Mouse (Mus musculus): ENCODE measurements at regions not wholly inside any gene's neighbourhood (a gene's known extent, or its start where the extent isn't known, plus 50 kb on each side); places are given as distances from the start of the nearest gene placed in this dataset. TPM values are rescaled to one million over a fixed set of nuclear protein-coding genes. Genes with fewer than 3 reads are reported as not detected.

DNA sequence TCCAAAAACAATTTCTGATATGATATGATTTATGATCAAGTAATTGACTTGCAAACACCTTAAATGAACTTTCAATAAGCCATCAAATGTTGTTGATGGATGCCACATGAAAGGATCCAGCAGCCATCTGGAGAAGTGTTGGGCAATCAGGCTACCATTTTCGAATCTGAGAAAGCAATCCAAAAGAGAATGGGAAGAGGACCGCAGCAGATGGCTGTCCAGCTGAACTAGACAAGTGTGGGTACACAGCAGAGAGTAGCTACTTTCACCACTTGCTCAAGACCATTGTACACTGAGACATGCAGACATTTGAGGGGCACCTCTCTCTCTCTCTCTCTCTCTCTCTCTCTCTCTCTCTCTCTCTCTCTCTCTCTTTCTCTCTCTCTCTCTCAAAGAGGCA lies 102.3 kb upstream of the Dpyd start:
- no peak for DNase-seq
- no peak for TF ChIP-seq CTCF (IDR thresholded peaks at IDR 0.05)
- no peak overlapping the region for H3K4me3 ChIP-seq
- H3K27ac ChIP-seq: no peak overlapping the region
- intact Hi-C loops (cut with DNase I): no loop called here

DNA sequence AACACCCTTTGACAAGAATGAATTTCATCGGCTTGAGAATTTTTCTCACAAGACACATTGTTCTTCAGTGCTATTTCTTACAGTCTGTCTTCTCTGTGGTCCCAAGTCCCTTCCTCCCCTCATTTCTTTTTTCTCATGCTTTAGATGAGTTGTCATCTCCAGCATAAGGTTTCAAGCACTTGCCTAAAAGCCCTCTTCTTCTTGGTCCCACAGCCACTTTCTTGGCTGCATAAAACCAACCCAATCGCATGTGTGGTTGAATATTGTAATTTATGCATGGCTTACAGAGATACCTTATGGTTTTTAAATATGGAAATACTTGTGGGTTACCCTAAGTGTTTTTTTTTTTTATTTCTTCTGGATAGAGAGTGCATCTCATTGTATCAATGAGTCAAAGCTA lies 96.3 kb upstream of the Dpyd start:
- intact Hi-C loops (cut with DNase I): no loop called here
- H3K4me3 ChIP-seq: no peak overlapping the region
- TF ChIP-seq CTCF (IDR thresholded peaks at IDR 0.05): no peak
- DNase-seq: no peak
- no peak overlapping the region for H3K27ac ChIP-seq

DNA sequence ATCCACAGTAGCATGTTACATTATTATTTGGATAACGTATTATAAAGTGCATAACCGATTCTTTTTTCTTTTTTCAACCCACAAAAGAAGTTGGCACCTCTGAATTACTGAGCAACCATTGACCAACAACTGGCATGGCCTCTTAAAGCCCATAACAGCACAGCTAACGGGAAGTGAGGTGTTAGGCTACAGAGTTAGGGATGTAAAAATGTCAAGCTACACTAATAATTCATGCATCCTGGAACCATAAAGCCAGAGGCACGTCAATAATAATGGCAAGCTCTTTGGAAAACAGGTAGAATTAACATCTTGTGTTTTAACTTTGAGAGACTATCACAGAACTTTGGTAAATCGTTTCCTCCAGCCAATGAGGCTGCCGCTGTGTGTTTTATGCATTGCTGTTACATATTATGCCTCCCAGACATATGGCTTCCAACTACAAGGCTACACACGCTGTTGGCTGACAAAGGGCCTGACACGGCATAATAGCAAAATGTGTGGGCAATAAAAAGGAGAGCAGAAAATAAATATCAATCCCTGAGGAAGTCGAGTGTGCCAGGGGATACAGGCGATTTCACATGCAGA lies 89.6 kb upstream of the Dpyd start:
- intact Hi-C loops (cut with DNase I): no loop called here
- no peak overlapping the region for H3K4me3 ChIP-seq
- no peak for DNase-seq
- no peak for TF ChIP-seq CTCF (IDR thresholded peaks at IDR 0.05)
- no peak overlapping the region for H3K27ac ChIP-seq

DNA sequence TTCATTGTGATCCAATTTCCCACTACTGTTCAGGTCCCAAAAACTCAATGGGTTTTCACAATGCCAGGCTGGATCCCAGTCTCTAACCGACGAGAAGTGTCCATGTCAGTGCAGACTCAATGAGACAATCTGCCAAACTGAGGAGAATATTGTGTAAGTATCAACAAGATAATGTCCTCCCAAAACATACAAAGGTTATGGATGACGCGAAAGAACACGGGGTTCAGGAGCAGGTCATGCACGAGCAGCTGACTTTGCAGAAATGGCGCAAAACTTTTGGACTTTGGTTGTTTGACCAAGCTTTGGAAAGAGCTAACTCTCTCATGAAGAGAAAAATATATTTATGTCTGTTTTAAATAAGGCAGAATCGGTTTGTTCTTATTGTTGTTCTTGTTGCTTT lies 83.9 kb upstream of the Dpyd start:
- DNase-seq: no peak
- intact Hi-C loops (cut with DNase I): no loop called here
- Histone ChIP-seq H3K4me3 (no peak overlapping the region), H3K27ac (no peak overlapping the region)
- TF ChIP-seq CTCF (IDR thresholded peaks at IDR 0.05): no peak

DNA sequence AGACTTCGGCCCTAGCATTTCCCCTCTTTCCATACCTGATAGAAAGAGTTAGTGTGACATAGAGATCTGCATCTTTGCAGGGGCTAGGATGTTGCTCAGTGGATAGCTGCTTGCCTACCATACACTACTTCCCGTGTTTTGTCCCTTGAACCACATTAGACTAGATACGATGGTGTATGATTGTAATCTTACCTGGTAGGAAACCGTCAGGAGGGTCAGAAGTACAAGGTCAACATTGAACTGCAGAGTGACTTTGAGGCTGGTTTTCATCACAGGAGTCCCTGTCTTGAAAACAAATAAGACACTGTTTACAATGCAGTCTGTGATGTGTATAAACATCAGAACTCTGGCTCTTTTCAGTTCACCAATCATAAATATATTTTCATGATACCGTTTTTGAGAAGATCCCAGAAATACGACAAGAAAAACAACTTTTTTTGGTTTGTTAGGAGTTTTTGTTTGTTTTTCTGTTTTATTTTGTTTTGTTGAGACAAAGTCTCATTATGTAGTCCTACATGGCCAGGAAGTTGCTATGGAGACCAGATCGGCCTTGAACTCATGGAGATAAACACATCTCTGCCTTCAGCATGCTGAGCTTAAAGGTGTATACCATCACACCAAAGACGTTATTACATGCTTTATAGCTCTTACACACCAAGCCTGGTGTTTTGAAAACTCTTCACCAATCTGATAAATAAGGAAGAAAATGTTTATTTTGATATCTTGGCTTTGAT lies 81.2 kb upstream of the Dpyd start:
- H3K4me3 ChIP-seq: no peak overlapping the region
- TF ChIP-seq CTCF (IDR thresholded peaks at IDR 0.05): no peak
- intact Hi-C loops (cut with DNase I): no loop called here
- no peak for DNase-seq
- H3K27ac ChIP-seq: no peak overlapping the region

DNA sequence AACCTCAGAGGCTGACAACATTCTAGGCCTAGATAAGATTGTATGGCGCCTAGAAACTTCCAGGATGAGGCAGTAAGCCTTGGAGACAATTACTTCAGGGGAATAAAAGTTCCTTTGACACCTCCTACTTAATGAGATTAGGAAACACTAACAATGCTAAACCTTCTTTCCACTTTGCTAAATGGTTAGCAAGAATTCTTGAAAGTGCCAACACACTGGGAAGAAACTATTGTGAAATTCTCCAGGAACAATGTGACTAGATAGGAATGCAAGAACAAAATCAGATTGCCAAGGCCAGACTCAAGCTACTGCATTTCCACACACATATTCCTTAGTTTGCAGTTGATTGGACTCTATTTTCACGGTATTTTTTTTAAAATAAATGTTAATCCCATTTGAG lies 76.0 kb upstream of the Dpyd start:
- no peak overlapping the region for H3K27ac ChIP-seq
- no peak for TF ChIP-seq CTCF (IDR thresholded peaks at IDR 0.05)
- intact Hi-C loops (cut with DNase I): no loop called here
- DNase-seq: no peak
- H3K4me3 ChIP-seq: no peak overlapping the region

DNA sequence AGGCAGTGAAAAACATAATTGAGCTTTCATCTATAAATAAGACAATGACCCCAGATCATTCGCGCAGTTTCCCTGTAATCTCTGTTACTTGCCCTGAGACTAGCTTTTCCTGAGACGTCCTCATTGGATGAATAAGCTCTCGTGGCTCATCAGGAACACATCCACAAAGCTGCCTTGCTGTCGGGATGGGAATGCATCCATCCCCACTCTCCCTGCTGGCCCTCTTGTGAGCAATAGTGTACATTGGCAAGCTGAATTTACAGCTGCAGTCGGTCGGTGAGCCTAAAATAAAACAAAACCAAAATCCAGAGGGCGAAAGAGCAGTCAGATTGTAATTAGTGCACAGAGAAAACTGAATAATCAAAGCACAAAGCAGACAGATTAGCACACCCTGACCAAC lies 74.5 kb upstream of the Dpyd start:
- Histone ChIP-seq H3K4me3 (no peak overlapping the region), H3K27ac (no peak overlapping the region)
- no peak for TF ChIP-seq CTCF (IDR thresholded peaks at IDR 0.05)
- intact Hi-C loops (cut with DNase I): no loop called here
- DNase-seq: no peak

DNA sequence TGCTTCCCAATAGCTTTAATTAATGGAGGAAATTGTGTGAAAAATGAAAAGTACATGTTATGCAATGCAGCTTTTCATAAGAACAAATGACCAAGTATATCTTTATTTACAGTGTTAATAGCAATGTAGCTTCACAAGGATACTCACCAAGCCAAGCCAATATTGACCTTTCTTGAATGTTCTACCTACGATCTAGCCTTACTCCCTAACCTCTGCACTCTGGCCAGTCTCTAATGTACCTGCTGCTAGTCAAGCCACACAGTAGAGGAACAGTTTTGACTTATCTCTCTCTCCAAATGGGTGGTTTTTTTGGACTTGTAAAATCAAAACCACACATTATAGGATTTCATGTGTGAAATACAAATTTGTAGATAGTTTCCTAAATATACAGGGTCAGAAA lies 70.8 kb upstream of the Dpyd start:
- intact Hi-C loops (cut with DNase I): no loop called here
- no peak for TF ChIP-seq CTCF (IDR thresholded peaks at IDR 0.05)
- DNase-seq: no peak
- no peak overlapping the region for H3K4me3 ChIP-seq
- H3K27ac ChIP-seq: no peak overlapping the region

DNA sequence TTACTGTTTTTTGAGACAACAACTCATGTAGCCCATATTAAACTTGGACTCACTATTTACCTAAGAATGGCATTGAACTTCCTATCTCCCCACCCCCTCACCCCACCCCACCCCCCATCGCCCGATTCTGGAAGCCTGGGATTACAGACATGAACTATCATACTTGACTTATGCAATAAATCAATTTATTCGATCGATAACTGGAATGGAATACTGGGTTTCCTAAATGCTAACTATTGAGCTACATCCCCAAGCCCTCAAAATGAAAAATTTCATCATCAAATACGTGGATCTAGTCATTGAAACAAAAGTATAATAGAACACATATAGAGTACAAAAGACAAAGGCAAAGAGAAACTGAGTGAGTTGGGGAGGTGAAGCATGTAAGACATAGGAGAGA lies 70.1 kb upstream of the Dpyd start:
- intact Hi-C loops (cut with DNase I): no loop called here
- no peak overlapping the region for H3K27ac ChIP-seq
- TF ChIP-seq CTCF (IDR thresholded peaks at IDR 0.05): no peak
- no peak overlapping the region for H3K4me3 ChIP-seq
- no peak for DNase-seq

DNA sequence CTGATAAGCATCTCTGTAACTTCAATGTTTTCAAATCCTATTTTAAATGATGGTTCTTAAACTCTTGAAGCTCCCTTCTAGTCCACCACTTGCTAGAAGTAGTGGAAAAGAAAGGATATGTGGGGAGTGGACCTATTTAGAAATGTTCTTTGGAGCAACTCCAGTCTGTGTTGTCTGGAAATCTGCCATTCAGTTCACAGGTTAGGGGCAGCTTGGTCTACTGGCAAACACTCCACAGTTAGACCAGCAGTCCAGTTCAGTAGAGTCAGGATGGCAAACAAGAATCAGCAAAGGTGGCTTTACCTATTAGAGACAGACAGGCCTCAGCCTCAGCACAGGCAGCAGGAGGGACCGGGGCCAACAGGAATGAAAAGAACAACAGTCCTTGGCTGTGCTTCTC lies 67.3 kb upstream of the Dpyd start:
- intact Hi-C loops (cut with DNase I): no loop called here
- TF ChIP-seq CTCF (IDR thresholded peaks at IDR 0.05): no peak
- no peak for DNase-seq
- H3K27ac ChIP-seq: no peak overlapping the region
- H3K4me3 ChIP-seq: no peak overlapping the region

DNA sequence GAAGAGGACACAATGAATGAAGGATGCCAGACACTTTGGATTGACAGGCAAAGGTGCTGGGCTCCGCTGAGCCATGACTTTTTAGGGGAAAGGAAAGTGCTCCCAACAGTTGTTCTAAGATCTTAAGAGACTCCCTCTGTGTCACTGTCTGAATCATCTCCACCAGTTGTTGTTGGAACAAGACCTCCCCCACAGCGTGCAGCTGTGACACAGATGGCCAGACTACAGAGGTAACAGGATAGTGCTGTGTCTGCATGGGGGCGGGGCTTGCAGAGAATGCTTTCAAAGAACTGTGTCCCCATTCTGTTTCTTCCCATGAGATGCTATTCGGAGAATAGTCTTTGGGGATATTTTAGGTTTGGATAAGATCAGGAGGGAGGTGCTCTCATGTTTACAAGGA lies 61.7 kb upstream of the Dpyd start:
- TF ChIP-seq CTCF (IDR thresholded peaks at IDR 0.05): no peak
- DNase-seq: no peak
- Histone ChIP-seq H3K4me3 (no peak overlapping the region), H3K27ac (no peak overlapping the region)
- intact Hi-C loops (cut with DNase I): no loop called here

DNA sequence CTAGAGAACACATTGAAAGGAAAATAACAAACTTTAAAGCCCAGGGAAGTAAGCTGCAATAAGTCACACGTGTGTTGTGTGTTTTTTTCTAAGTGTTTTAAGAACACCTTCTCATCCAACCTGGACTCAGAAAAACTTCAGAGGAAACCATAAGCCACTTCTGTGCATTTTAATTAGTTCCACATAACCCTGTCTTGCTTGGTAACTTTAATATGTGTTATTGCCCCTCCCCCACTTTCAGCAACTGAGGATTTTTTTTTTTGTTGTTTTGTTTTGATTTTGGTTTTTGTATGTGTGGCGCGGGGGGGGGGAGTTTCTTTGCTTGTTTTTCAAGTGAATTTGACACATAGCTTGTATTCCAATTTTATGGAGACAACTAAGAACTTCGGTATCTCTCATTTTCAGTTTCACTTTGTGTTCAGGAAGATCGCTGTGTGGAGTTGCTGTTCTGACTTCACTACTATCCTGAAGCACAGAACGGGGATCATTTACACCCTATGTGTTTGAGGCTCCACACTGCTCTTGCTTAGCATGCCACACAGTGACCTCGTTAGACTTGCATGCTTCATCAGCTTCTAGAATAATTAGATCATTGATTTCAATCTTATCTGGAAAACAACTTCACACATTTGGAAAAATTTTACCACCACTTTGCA lies 54.2 kb upstream of the Dpyd start:
- Histone ChIP-seq H3K27ac (no peak overlapping the region), H3K4me3 (peak overlapping the region; percentile 60)
- DNase-seq: no peak
- intact Hi-C loops (cut with DNase I): no loop called here
- TF ChIP-seq CTCF (IDR thresholded peaks at IDR 0.05): no peak

DNA sequence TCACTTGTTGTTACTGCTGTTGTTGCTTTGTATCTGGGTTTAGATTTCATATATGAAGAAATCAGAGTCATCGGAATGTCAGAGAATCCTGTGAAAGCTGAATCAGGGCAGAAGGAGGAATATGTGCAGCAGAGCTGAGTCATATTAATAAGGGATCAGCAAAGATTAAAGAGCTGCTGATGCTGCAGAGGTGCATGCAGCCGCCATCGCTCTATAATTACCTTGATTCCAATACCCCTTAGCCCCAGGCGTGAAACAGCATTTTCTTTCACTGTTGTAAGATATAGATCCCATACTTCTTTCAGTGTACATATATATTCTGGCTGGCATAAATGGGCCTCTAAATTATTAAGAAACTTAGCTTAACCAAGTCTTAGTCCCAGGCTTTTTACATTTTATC lies 51.1 kb upstream of the Dpyd start:
- no peak for DNase-seq
- Histone ChIP-seq H3K27ac (no peak overlapping the region), H3K4me3 (no peak overlapping the region)
- intact Hi-C loops (cut with DNase I): no loop called here
- TF ChIP-seq CTCF (IDR thresholded peaks at IDR 0.05): no peak

DNA sequence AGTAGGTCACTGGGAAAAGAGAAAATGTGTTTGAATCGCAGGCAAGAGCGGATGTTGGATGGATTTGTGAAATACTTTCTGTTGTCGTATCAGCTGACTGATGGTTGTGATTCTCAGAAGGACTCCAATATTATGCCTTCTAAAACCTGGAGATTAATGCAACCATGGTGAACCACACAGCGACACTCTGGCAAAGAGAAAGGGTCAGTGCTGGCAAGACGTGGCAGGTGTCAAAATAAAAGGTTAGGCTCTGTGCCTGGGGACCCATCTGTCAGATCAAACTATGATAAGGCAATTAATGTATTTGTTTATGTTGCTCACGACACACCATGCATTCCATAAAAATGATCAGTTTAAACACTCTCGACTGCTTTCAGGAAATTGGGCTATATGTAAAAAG lies 50.0 kb upstream of the Dpyd start:
- TF ChIP-seq CTCF (IDR thresholded peaks at IDR 0.05): no peak
- no peak for DNase-seq
- Histone ChIP-seq H3K27ac (no peak overlapping the region), H3K4me3 (no peak overlapping the region)
- intact Hi-C loops (cut with DNase I): no loop called here

Small RNA genes lying in the stretch of these regions (microRNA-seq; reads per million reads assigned to microRNA genes)
- gene Gm24155 (not detected), gene Mir137 (24.6 reads per million, percentile 20 among the genes with 10 or more reads in this experiment)

Measured in gastrocnemius, adult 2 months (tissue).